Mouse (Mus musculus): ENCODE data around the gene Cyp2a12. TPM values are rescaled to one million over a fixed set of nuclear protein-coding genes. Genes with fewer than 3 reads are reported as not detected.
"Not testable (repeated sequence)": the region's sequence is repeated elsewhere in the genome, so short reads cannot be mapped to it uniquely, and the experiment has no call there.

The Cyp2a12 gene
- not detected for total RNA-seq (2021)
- long read RNA-seq, experiment 1, result 0 reads
- long read RNA-seq, experiment 2, result 0 reads

DNA sequence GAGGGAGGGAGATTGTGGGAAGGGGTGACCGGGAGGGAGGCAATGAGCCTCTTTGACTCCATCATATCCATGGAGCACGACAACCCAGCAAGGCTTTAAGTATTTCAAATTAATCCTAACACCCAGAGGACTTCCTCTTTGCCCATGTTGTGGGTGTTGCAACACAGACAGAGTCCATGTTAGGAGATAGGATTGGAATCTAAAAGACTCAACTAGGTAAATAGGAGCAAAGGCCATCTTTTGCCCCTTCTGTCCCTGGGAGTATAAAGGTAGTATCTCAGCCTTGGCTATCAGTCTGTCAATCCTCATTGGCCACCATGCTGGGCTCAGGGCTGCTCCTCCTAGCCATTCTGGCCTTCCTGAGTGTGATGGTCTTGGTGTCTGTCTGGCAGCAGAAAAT is at the start of gene Cyp2a12:
TSS of gene Cyp2a12 (plus strand) at position 293 of the 400 bp plus-strand sequence.
- TF ChIP-seq CTCF (conservative IDR thresholded peaks at IDR 0.05), result no peak
- Histone ChIP-seq H3K27ac (no peak within 1 kb of the TSS), H3K4me3 (no peak within 1 kb of the TSS)
- DNase-seq (ENCODE audit: low spot score in 2 of 2), result no peak

DNA sequence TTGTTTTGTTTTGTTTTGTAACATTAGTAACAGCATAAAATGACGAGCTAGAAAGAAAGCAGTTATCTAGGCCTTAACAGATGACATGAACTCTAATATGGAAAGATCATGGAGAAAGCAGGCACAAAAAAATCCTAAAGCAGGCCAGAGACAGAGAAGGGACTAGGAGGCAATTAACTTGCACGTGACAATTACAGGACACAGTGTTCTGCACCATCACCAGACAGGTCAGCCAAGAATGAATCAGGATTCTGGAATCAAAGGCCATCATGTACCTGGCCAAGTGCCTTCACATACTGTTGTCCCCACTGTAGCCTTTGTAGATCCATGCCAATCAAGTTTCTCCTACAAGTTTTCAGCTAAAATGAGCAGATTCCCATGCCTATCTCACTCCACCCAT is 47.4 kb upstream of the Cyp2a12 start:
- H3K27ac ChIP-seq; DNase-seq (ENCODE audit: low spot score in 2 of 2); H3K4me3 ChIP-seq: not testable (repeated sequence)

DNA sequence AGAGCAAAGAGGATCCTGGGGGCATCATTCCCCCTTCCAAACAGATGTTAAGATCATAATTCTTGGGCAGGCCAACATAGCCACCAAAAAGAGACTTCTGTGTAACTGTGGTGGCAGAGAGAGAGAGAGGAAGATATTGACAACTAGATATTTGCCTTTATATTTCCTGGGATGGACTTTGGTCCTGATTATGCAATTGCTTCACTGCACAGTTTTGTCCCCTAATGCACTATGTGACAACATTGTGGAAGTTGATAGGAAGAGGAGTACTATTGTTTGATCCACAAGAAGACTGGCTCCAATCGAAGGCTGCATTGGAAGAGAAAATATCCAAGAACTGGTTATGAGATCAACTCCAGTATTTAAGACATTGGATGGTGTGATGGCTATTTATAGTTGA is 46.9 kb upstream of the Cyp2a12 start:
- not testable (repeated sequence) for DNase-seq (ENCODE audit: low spot score in 2 of 2); H3K27ac ChIP-seq; H3K4me3 ChIP-seq

DNA sequence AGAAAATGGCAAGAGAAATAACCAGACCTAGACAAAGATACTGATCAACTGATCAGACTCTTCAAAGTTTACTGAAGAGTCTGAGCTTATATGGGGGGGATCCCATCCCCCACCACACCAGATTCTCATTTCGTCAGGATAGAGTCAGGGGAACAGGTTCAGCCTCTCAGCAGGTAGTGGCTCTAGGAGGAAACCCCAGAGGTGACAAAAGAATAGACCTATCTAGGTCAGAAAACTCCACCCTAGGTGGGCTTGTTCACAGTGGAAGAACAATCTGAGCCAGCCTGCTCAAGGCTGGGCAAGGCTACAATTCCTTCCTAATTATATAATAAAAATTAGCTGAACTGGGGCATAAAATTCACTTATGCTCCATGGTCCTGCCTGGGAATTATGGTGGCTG is 46.3 kb upstream of the Cyp2a12 start:
- Histone ChIP-seq H3K4me3 (no peak overlapping the region), H3K27ac (no peak overlapping the region)
- no peak for TF ChIP-seq CTCF (conservative IDR thresholded peaks at IDR 0.05)
- DNase-seq (ENCODE audit: low spot score in 2 of 2), result no peak

DNA sequence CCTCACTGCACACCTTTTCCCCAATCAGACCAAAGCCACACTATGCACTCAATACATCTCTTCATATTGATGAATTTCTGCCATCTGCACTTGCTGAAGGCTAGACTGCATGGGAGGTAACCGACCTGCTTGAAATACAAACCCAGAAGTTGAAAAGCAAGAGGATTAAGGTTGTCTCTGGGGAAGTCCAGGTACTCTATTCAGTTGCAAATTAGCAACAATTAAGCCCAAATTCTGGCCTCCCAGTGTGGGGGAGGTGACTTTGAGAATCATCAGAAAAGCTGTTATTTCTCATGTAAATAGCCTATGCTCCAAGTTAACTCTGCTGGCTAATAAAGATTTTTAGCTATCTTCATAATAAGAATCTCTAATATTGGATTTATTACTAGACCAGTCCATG is 45.7 kb upstream of the Cyp2a12 start:
- H3K27ac ChIP-seq; DNase-seq (ENCODE audit: low spot score in 2 of 2): not testable (repeated sequence)

DNA sequence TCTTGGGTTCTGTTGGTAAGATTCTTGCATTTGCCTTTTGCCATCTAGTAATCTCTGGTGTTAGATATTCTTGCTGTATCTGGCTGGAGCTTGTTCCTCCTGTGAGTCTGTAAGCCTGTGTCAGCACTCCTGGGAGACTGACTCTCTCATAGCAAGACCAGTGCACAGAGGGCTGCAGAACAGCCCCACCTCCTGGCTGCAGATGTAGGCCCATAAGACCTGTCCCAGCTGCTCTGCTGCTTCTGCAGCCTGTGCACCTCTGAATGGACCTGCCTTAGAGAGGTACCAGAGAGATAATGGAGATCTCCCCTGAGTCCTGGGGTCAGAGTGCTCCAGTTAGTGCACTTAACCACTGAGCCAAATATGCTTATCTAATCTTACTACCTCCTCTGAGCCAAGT is 2.3 kb upstream of the Cyp2a12 start:
- DNase-seq (ENCODE audit: low spot score in 2 of 2); H3K4me3 ChIP-seq; H3K27ac ChIP-seq: not testable (repeated sequence)

More for the DNA sequence above, 45.7 kb upstream of the Cyp2a12 start:
- H3K4me3 ChIP-seq, result not testable (repeated sequence)

DNA sequence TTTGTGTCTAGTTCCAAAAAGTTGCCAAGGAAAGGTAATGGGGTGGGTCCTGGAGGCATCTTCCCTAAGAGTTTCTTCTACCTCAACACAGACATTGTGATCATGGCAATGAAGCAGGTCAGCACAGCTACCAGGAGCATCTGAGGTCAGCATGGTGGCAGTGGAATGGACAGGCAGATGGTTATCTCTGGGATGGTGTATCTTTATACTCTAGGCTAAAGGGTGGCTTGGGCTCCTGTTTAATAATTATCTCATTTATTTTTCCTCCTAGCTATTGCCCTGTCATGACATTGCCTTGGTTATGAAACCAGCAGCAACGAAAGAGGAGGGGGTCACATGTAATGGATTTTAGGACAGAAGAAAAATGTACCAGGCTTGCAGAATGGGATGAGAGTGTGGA is 20.0 kb downstream of the Cyp2a12 start:
- not testable (repeated sequence) for DNase-seq (ENCODE audit: low spot score in 2 of 2); H3K4me3 ChIP-seq; H3K27ac ChIP-seq

DNA sequence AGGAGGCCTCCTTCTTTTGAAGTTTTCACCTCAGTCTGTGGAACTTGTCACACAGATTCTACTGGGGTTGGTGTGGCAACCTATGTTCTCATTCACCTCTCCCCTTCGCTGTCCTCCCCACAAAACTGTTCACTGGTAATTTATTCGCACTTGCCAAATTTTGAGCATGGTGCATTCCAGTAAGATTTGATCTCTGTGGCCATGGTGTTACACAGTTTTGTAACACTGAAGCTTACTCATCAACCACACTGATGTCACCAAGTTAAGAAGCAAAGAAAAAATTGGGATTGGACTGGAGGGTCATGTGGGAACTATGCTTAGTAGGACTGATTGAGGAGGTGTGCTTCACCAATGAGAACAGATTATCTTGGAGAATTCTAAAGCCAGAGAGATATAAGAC is 30.5 kb downstream of the Cyp2a12 start:
- not testable (repeated sequence) for H3K4me3 ChIP-seq; DNase-seq (ENCODE audit: low spot score in 2 of 2); H3K27ac ChIP-seq

DNA sequence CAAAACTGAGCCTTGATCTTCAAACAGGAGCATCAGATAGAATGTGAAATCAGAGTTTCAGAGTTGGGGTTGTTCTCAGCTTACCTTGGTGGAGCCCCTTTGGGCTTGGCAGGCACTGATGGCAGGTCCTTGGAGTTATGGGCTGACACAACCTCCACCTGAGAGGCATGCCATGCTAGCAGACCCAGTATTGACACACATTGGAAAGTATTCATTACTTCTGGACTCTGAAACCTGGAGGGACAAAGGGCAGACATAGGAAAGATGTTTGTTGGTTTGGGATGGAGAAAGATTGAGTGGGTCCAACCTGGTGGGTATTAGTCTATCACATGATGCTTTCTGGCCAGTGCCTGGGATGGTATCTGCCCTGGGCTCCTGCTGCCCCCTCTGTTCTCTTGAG is 31.0 kb downstream of the Cyp2a12 start:
- not testable (repeated sequence) for DNase-seq (ENCODE audit: low spot score in 2 of 2); H3K27ac ChIP-seq

DNA sequence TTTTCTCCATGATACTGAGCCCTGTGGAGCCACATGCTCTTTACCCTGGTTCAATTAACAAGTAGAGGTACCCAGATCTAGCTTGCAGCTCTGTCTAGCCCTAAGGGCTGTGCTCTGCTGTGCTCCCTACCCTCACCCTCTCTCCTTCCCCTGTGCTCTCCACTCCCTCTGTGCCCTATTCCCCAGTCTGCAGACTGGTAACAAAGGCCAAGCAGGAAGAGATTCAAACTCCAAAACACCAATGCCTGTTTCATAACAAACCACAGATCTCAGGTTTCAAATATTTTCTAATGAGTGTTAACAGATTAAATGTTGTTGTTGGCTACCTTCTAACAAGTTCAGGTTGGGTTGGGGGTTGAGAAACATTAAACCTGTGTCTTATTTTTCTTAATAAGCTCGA is 49.8 kb downstream of the Cyp2a12 start:
- DNase-seq (ENCODE audit: low spot score in 2 of 2), result no peak
- Histone ChIP-seq H3K27ac (no peak overlapping the region), H3K4me3 (no peak overlapping the region)
- no peak for TF ChIP-seq CTCF (conservative IDR thresholded peaks at IDR 0.05)

More for the DNA sequence above, 31.0 kb downstream of the Cyp2a12 start:
- not testable (repeated sequence) for H3K4me3 ChIP-seq

DNA sequence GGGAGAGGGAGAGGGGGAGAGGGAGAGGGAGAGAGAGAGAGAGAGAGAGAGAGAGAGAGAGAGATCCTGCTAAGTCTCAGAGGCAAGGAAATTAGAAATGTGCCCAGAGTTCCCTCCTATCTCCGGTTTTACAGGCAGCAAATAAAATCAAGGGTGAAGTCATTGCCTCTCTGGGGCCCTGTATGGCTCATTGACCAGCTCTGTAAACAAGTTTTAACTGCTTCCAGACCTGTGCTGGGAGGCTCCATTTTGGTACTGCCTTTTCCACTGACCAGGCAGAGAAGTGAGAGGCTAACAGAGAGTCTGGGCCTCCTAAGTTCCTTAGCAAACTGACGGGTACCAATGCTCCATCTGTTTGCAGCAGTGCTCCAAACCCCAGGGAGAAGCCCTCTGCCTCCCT is 52.7 kb downstream of the Cyp2a12 start:
- DNase-seq (ENCODE audit: low spot score in 2 of 2), result no peak
- Histone ChIP-seq H3K4me3 (no peak overlapping the region), H3K27ac (no peak overlapping the region)
- TF ChIP-seq CTCF (conservative IDR thresholded peaks at IDR 0.05), result no peak

Other genes starting within 250 kb of the Cyp2a12 start
- gene Cyp2g1, start 220.2 kb upstream of the Cyp2a12 start, total RNA-seq (2021), result not detected
- under 1 TPM in 1 of 2 experiments, not detected in 1; 0.59 TPM for gene Cyp2a5, start 193.8 kb upstream of the Cyp2a12 start, total RNA-seq (2021)
- not detected for gene Cyp2a22, start 89.7 kb upstream of the Cyp2a12 start, total RNA-seq (2021)
- under 1 TPM in 1 of 2 experiments, not detected in 1; 0.41 TPM for gene Cyp2f2, start 90.8 kb downstream of the Cyp2a12 start, total RNA-seq (2021)
- not detected for gene Cyp2t4, start 124.6 kb downstream of the Cyp2a12 start, total RNA-seq (2021)
- gene Egln2, start 137.7 kb downstream of the Cyp2a12 start, total RNA-seq (2021), result 100 to 1,000 TPM in 1 of 2 experiments, 10 to 100 TPM in 1; 97.4 to 103 TPM
- gene Rab4b, start 149.8 kb downstream of the Cyp2a12 start, total RNA-seq (2021), result 10 to 100 TPM; 97.4 to 98.8 TPM
- gene Gm21983, start 152.0 kb downstream of the Cyp2a12 start, total RNA-seq (2021), result not detected
- gene Mia, start 152.1 kb downstream of the Cyp2a12 start, total RNA-seq (2021), result 1 to 10 TPM; 2.2 to 2.7 TPM
- gene BC024978, start 166.7 kb downstream of the Cyp2a12 start, total RNA-seq (2021), result 10 to 100 TPM; 19.5 to 21.7 TPM
- gene Snrpa, start 167.2 kb downstream of the Cyp2a12 start, total RNA-seq (2021), result 10 to 100 TPM; 84.8 to 91.0 TPM
- gene Itpkc, start 199.6 kb downstream of the Cyp2a12 start, total RNA-seq (2021), result 1 to 10 TPM; 8.5 to 9.1 TPM
- gene Coq8b, start 203.9 kb downstream of the Cyp2a12 start, total RNA-seq (2021), result 10 to 100 TPM; 36.1 to 37.9 TPM
- 100 to 1,000 TPM; 135 to 148 TPM for gene Numbl, start 229.4 kb downstream of the Cyp2a12 start, total RNA-seq (2021)